Mouse (Mus musculus): ENCODE results near the gene Olfr46. TPM values are rescaled to one million over a fixed set of nuclear protein-coding genes. Genes with fewer than 3 reads are reported as not detected.
"Not testable (repeated sequence)": the region's sequence is repeated elsewhere in the genome, so short reads cannot be mapped to it uniquely, and the experiment has no call there.

Olfr46 gene
- not detected for total RNA-seq (2021)

- intact Hi-C loops (cut with DNase I); DNase-seq: not testable (repeated sequence)
Measured at GRCm38 (mm10) chr7:140600969-140601368, at the start of gene Olfr46. Gene Olfr46, plus strand, starts transcription at chr7:140601269.

- DNase-seq: no peak
- intact Hi-C loops (cut with DNase I): no loop called here
Measured at GRCm38 (mm10) chr7:140567586-140567985, 33.5 kb upstream of the Olfr46 start, which contains the start of gene Olfr538. Gene Olfr538, plus strand, starts transcription at chr7:140567886.

- intact Hi-C loops (cut with DNase I); DNase-seq: not testable (repeated sequence)
Measured at GRCm38 (mm10) chr7:140628670-140629069, 27.6 kb downstream of the Olfr46 start, which contains the start of gene Olfr61. Gene Olfr61, plus strand, starts transcription at chr7:140628970.

GRCm38 (mm10) chr7:140630559-140630958 is 29.5 kb downstream of the Olfr46 start:
- intact Hi-C loops (cut with DNase I): no loop called here
- DNase-seq: no peak

GRCm38 (mm10) chr7:140646152-140646551 is 45.1 kb downstream of the Olfr46 start, which contains the start of gene Olfr53:
Gene Olfr53, plus strand, starts transcription at chr7:140646452.
- DNase-seq: no peak
- intact Hi-C loops (cut with DNase I): no loop called here

GRCm38 (mm10) chr7:140659630-140660029 is 58.6 kb downstream of the Olfr46 start, which contains the start of gene Olfr539:
Gene Olfr539, plus strand, starts transcription at chr7:140659930.
- no peak for DNase-seq
- intact Hi-C loops (cut with DNase I): no loop called here

Other genes with a start within 250 kb of the Olfr46 start
- not detected for gene Olfr60, start 239.6 kb upstream of the Olfr46 start, total RNA-seq (2021)
- not detected for gene Olfr530, start 224.9 kb upstream of the Olfr46 start, total RNA-seq (2021)
- gene Olfr531, start 198.4 kb upstream of the Olfr46 start, total RNA-seq (2021): not detected
- gene Olfr532, start 179.6 kb upstream of the Olfr46 start, total RNA-seq (2021): not detected
- gene Olfr533, start 137.9 kb upstream of the Olfr46 start, total RNA-seq (2021): not detected
- gene Olfr535, start 117.1 kb upstream of the Olfr46 start, total RNA-seq (2021): not detected
- not detected for gene Olfr536, start 93.9 kb upstream of the Olfr46 start, total RNA-seq (2021)
- not detected for gene Olfr538, start 33.4 kb upstream of the Olfr46 start, total RNA-seq (2021)
- gene Olfr61, start 27.7 kb downstream of the Olfr46 start, total RNA-seq (2021): not detected
- gene Olfr53, start 45.2 kb downstream of the Olfr46 start, total RNA-seq (2021): not detected
- gene Olfr539, start 58.7 kb downstream of the Olfr46 start, total RNA-seq (2021): not detected
- gene Olfr45, start 80.7 kb downstream of the Olfr46 start, total RNA-seq (2021): not detected
- not detected for gene Olfr541, start 96.0 kb downstream of the Olfr46 start, total RNA-seq (2021)
- 10 to 100 TPM in 1 of 2 experiments, 1 to 10 TPM in 1; 4.3 to 13.2 TPM for gene Cyp2e1, start 162.5 kb downstream of the Olfr46 start, total RNA-seq (2021)
- gene Syce1, start 186.6 kb downstream of the Olfr46 start, total RNA-seq (2021): not detected
- under 1 TPM; 0.19 to 0.35 TPM for gene Zfp941, start 220.9 kb downstream of the Olfr46 start, total RNA-seq (2021)
- 1 to 10 TPM in 1 of 2 experiments, under 1 TPM in 1; 0.44 to 1.2 TPM for gene Urah, start 233.7 kb downstream of the Olfr46 start, total RNA-seq (2021)
- 10 to 100 TPM; 23.9 to 24.8 TPM for gene Scgb1c1, start 244.3 kb downstream of the Olfr46 start, total RNA-seq (2021)
- gene Odf3, start 246.5 kb downstream of the Olfr46 start, total RNA-seq (2021): not detected